Mouse (Mus musculus) liver, adult 2 months (tissue): Measurements from ENCODE around the gene Dgki. TPM values are rescaled to one million over a fixed set of nuclear protein-coding genes. Genes with fewer than 3 reads are reported as not detected.

ENCODE experiments used
- DNase-seq: peaks from one replicate; pipeline ENCODE4 v3.0.0-alpha.2; 2011; ENCODE audit warnings: low read depth, low spot score; ENCODE audit errors: extremely low read depth
- H3K27ac ChIP-seq: fragments of 200-500 bp; replicated peaks from 2 replicates; pipeline ENCODE4 v1.5.1; 2012; ENCODE audit warnings: low read depth, mild to moderate bottlenecking, control low read depth, inconsistent platforms, low read length; ENCODE audit not compliant: insufficient read depth
- H3K27me3 ChIP-seq: fragments of 200-500 bp; 2 replicates; pipeline ENCODE4 v1.6.1; 2012; ENCODE audit warnings: mild to moderate bottlenecking, moderate library complexity, low read length, inconsistent platforms; ENCODE audit not compliant: control insufficient read depth, insufficient read depth
- H3K36me3 ChIP-seq: fragments of 200-500 bp; 2 replicates; pipeline ENCODE4 v1.6.1; 2012; ENCODE audit warnings: low read length, inconsistent platforms; ENCODE audit not compliant: control insufficient read depth, insufficient read depth
- H3K4me1 ChIP-seq: fragments of 200-500 bp; 2 replicates; pipeline ENCODE4 v1.6.1; 2011; ENCODE audit warnings: low read length; ENCODE audit not compliant: control insufficient read depth, insufficient read depth
- H3K4me3 ChIP-seq: fragments of 200-500 bp; 2 replicates; pipeline ENCODE4 v1.5.1; 2011; ENCODE audit warnings: low read depth, mild to moderate bottlenecking, control low read depth, low read length, moderate library complexity; ENCODE audit not compliant: insufficient read depth
- H3K79me2 ChIP-seq: fragments of 200-500 bp; 2 replicates; pipeline ENCODE4 v1.6.1; 2012; ENCODE audit warnings: inconsistent platforms, mild to moderate bottlenecking, low read length, moderate library complexity; ENCODE audit not compliant: control insufficient read depth, insufficient read depth
- H3K9ac ChIP-seq: fragments of 200-500 bp; 2 replicates; pipeline ENCODE4 v1.6.1; 2012; ENCODE audit warnings: low read depth, mild to moderate bottlenecking, control low read depth, inconsistent platforms, low read length
- CTCF ChIP-seq: fragments of 200-500 bp; IDR thresholded peaks from 2 replicates; pipeline ENCODE4 v1.5.1; 2011; ENCODE audit warnings: low read depth, low read length, control low read depth
- POLR2A ChIP-seq: fragments of 200-500 bp; IDR thresholded peaks from 2 replicates; pipeline ENCODE4 v1.6.1; 2011; ENCODE audit warnings: low read length, control low read depth; ENCODE audit not compliant: insufficient read depth; ENCODE audit errors: extremely low read depth
- WGBS: fragments of 180-500 bp; shearing (Covaris S2); methylation state at CpG from one replicate; pipeline ENCODE4 v1.1.7; 2018; 5-methylcytosine and 5-hydroxymethylcytosine counted together
- polyA plus RNA-seq: library from polyadenylated mRNA; depleted of rRNA; stranded (reverse); fragments of >200 nt; gene quantifications from 2 replicates; pipeline ENCODE4 v1.2.3, GENCODE M21; 2012
- total RNA-seq: library from RNA; depleted of rRNA; stranded (reverse); fragments of >200 nt; gene quantifications from 2 replicates; pipeline ENCODE4 v1.2.3, GENCODE M21; 2014

Dgki gene
- total and polyA plus RNA-seq, 2 experiments = 0.09 TPM; not detected in 1

GRCm38 (mm10) chr6:37245757-37246156, 54.2 kb downstream of the Dgki start:
- no peak overlapping the region for H3K4me3 ChIP-seq
- no peaks in the 10 kb centered on the region for H3K4me1 ChIP-seq
- no peaks in the 10 kb centered on the region for H3K36me3 ChIP-seq
- no peak overlapping the region for H3K9ac ChIP-seq
- no peaks in the 10 kb centered on the region for H3K79me2 ChIP-seq
- no peaks in the 10 kb centered on the region for H3K27me3 ChIP-seq
- 93% methylated on average over 7 of the region's 7 CpGs for WGBS
- no peak for TF ChIP-seq CTCF
- no peak for TF ChIP-seq POLR2A
- H3K27ac ChIP-seq = no peak overlapping the region
- DNase-seq = no peak

DNA sequence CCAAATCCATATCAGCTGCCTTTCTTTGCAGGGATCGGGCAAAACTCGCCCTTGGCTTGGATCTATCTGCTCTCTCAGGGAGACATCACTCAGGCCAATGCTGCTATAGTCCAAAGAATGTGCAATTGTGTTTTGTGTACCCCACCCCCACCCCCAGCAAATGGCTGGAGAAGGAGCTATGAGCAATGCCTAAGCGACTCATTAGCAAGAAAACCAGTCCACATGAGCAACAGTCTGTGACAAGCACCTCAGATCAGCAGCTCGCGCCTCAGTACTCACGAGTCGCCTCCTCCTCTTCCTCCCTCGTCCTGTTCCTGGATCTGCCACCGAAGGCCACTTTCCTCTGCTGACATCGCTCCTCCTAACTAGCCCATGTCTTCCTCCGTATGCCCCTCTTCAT, 55.9 kb downstream of the Dgki start:
- WGBS = 87% methylated on average over 11 of the region's 11 CpGs
- H3K4me1 ChIP-seq = no peaks in the 10 kb centered on the region
- H3K4me3 ChIP-seq = no peak overlapping the region
- no peak overlapping the region for H3K27ac ChIP-seq
- no peak for DNase-seq
- no peaks in the 10 kb centered on the region for H3K79me2 ChIP-seq
- H3K36me3 ChIP-seq = no peaks in the 10 kb centered on the region
- TF ChIP-seq CTCF = no peak
- TF ChIP-seq POLR2A = no peak
- H3K27me3 ChIP-seq = no peaks in the 10 kb centered on the region
- H3K9ac ChIP-seq = no peak overlapping the region

DNA sequence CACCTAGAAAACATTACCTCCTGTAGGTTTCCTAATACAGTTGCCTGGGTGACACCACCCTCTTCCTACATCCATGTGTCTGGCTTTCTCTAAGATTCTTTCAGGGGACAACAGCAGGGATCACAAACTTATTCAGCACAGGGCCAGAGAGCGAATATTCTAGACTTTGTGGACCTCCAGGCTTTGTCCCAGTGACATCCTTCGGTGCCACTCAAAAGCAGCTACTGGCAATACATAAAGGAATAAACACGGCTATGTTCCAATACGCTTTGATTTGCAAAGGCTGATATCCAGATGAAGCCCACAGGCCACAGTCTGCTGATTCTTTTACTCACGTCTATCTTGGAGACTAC, 57.2 kb downstream of the Dgki start:
- Histone ChIP-seq H3K27me3 (no peaks in the 10 kb centered on the region), H3K27ac (no peak overlapping the region), H3K4me3 (no peak overlapping the region), H3K9ac (no peak overlapping the region), H3K4me1 (no peaks in the 10 kb centered on the region), H3K79me2 (no peaks in the 10 kb centered on the region), H3K36me3 (no peaks in the 10 kb centered on the region)
- WGBS = 88% methylated on average over 5 of the region's 5 CpGs
- TF ChIP-seq CTCF (no peak), POLR2A (no peak)
- no peak for DNase-seq

GRCm38 (mm10) chr6:37242100-37242768, 57.8 kb downstream of the Dgki start:
- DNase-seq = no peak
- Histone ChIP-seq H3K36me3 (no peaks in the 10 kb centered on the region), H3K4me3 (no peak overlapping the region), H3K79me2 (no peaks in the 10 kb centered on the region), H3K27ac (no peak overlapping the region), H3K4me1 (no peaks in the 10 kb centered on the region), H3K27me3 (no peaks in the 10 kb centered on the region), H3K9ac (no peak overlapping the region)
- no peak for TF ChIP-seq CTCF
- no peak for TF ChIP-seq POLR2A
- WGBS = 80% methylated on average over 6 of the region's 6 CpGs

GRCm38 (mm10) chr6:37241434-37241833, 58.5 kb downstream of the Dgki start:
- no peak overlapping the region for H3K27ac ChIP-seq
- no peak for DNase-seq
- H3K4me3 ChIP-seq = no peak overlapping the region
- no peaks in the 10 kb centered on the region for H3K79me2 ChIP-seq
- no peak overlapping the region for H3K9ac ChIP-seq
- TF ChIP-seq CTCF (no peak), POLR2A (no peak)
- no peaks in the 10 kb centered on the region for H3K27me3 ChIP-seq
- 92% methylated on average over 4 of the region's 4 CpGs for WGBS
- no peaks in the 10 kb centered on the region for H3K36me3 ChIP-seq
- H3K4me1 ChIP-seq = no peaks in the 10 kb centered on the region

DNA sequence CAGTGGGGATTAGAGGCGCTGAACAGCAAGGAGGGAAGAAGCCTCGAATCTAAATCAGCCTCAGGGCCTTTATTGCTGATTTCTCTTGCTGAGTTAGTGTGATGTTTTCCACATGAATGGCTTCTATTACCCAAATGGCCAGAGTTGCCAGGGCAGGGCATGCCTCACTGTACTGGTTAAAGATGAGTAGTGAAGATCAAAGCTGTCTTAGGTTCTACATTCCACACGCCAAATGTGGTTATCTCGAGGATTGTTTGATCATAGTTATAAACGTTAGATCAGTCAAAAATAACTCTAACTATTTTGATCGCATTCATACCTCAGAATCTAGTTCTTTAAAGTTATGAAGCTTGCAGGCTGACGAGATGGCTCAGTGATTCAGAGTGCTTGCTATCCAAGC, 59.8 kb downstream of the Dgki start:
- WGBS = 83% methylated on average over 7 of the region's 7 CpGs
- DNase-seq = no peak
- H3K27me3 ChIP-seq = no peaks in the 10 kb centered on the region
- H3K79me2 ChIP-seq = no peaks in the 10 kb centered on the region
- no peak overlapping the region for H3K27ac ChIP-seq
- TF ChIP-seq CTCF (no peak), POLR2A (no peak)
- H3K4me1 ChIP-seq = no peaks in the 10 kb centered on the region
- H3K36me3 ChIP-seq = no peaks in the 10 kb centered on the region
- H3K4me3 ChIP-seq = no peak overlapping the region
- no peak overlapping the region for H3K9ac ChIP-seq
